Mouse (Mus musculus) midbrain, embryonic 11.5 days (tissue): Measurements from ENCODE around the gene Rapgef6. TPM values are rescaled to one million over a fixed set of nuclear protein-coding genes. Genes with fewer than 3 reads are reported as not detected.

Experiments
- ATAC-seq: fragments of 200-750 bp; cut with Nextera tagmentation; 2 replicates; pipeline ENCODE4 v1.8.0; 2017; ENCODE audit warnings: moderate TSS enrichment, moderate library complexity; ENCODE audit not compliant: low FRiP score
- DNase-seq: peaks from one replicate; pipeline ENCODE4 v3.0.0; 2015; ENCODE audit warnings: low spot score; ENCODE audit errors: missing footprints
- H3K27ac ChIP-seq: fragments of 300-500 bp; sonication (generic); 2 replicates; pipeline ENCODE4 v1.5.1; 2014; ENCODE audit warnings: low read depth, low read length
- H3K27me3 ChIP-seq: fragments of 300-500 bp; sonication (generic); 2 replicates; pipeline ENCODE4 v1.6.1; 2014; ENCODE audit warnings: mild to moderate bottlenecking, low read length, moderate library complexity, mixed read lengths; ENCODE audit not compliant: control insufficient read depth, insufficient read depth
- H3K36me3 ChIP-seq: fragments of 300-500 bp; sonication (generic); 2 replicates; pipeline ENCODE4 v1.6.1; 2014; ENCODE audit warnings: mild to moderate bottlenecking, low read length, moderate library complexity, mixed read lengths; ENCODE audit not compliant: control insufficient read depth, insufficient read depth
- H3K4me1 ChIP-seq: fragments of 300-500 bp; sonication (generic); 2 replicates; pipeline ENCODE4 v1.6.1; 2014; ENCODE audit warnings: low read length; ENCODE audit not compliant: control insufficient read depth, insufficient read depth
- H3K4me2 ChIP-seq: fragments of 300-500 bp; sonication (generic); 2 replicates; pipeline ENCODE4 v1.6.1; 2014; ENCODE audit warnings: mild to moderate bottlenecking, moderate library complexity
- H3K4me3 ChIP-seq: fragments of 300-500 bp; sonication (generic); 2 replicates; pipeline ENCODE4 v1.5.1; 2014; ENCODE audit warnings: low read depth, low read length
- H3K9ac ChIP-seq: fragments of 300-500 bp; sonication (generic); 2 replicates; pipeline ENCODE4 v1.6.1; 2014; ENCODE audit warnings: low read length
- H3K9me3 ChIP-seq: fragments of 300-500 bp; sonication (generic); 2 replicates; pipeline ENCODE4 v1.6.1; 2016; ENCODE audit warnings: low read length; ENCODE audit not compliant: control insufficient read depth
- WGBS: fragments of 180-500 bp; shearing (Covaris S2); extraction: QIAGEN DNeasy Blood & Tissue Kit; methylation state at CpG from one replicate; pipeline ENCODE4 v1.1.7; 2014; 5-methylcytosine and 5-hydroxymethylcytosine counted together
- polyA plus RNA-seq: library from polyadenylated mRNA; unstranded; fragments of >200 nt; fragmentation: Nextera tagmentation; extraction: Ambion mirVana; gene quantifications from 2 replicates; pipeline ENCODE4 v1.2.1, GENCODE M21; 2014

Rapgef6 gene
- polyA plus RNA-seq, 1 experiment from 2014 or later = 24.9 TPM

- H3K9ac ChIP-seq = no peak overlapping the region
- ATAC-seq (no peak), DNase-seq (no peak)
- H3K9me3 ChIP-seq = no peaks in the 10 kb centered on the region
- 88% methylated on average over 1 of the region's 1 CpGs for WGBS
- H3K36me3 ChIP-seq = no peaks in the 10 kb centered on the region
- H3K27me3 ChIP-seq = no peaks in the 10 kb centered on the region
- no peak overlapping the region for H3K4me2 ChIP-seq
- H3K27ac ChIP-seq = no peak overlapping the region
- no peak overlapping the region for H3K4me3 ChIP-seq
- H3K4me1 ChIP-seq = no peaks in the 10 kb centered on the region
Measured at GRCm38 (mm10) chr11:54626905-54627304, 104.3 kb downstream of the Rapgef6 start.

- no peak overlapping the region for H3K4me2 ChIP-seq
- peaks cover 7% of the 10 kb centered on the region; the same call in 1 of the 2 replicates for H3K36me3 ChIP-seq
- no peak for ATAC-seq
- H3K9ac ChIP-seq = no peak overlapping the region
- no peak overlapping the region for H3K27ac ChIP-seq
- H3K27me3 ChIP-seq = no peaks in the 10 kb centered on the region
- H3K9me3 ChIP-seq = no peaks in the 10 kb centered on the region
- H3K4me3 ChIP-seq = no peak overlapping the region
- no peaks in the 10 kb centered on the region for H3K4me1 ChIP-seq
- no peak for DNase-seq
- WGBS = 89% methylated on average over 4 of the region's 4 CpGs
Measured at GRCm38 (mm10) chr11:54646420-54646819, 123.8 kb downstream of the Rapgef6 start.

- H3K27ac ChIP-seq = no peak overlapping the region
- no peaks in the 10 kb centered on the region for H3K4me1 ChIP-seq
- no peaks in the 10 kb centered on the region for H3K9me3 ChIP-seq
- no peak overlapping the region for H3K9ac ChIP-seq
- no peaks in the 10 kb centered on the region for H3K27me3 ChIP-seq
- no peak for ATAC-seq
- no peak for DNase-seq
- H3K4me3 ChIP-seq = no peak overlapping the region
- H3K4me2 ChIP-seq = no peak overlapping the region
- H3K36me3 ChIP-seq = no peaks in the 10 kb centered on the region
Measured at GRCm38 (mm10) chr11:54648573-54648972, 125.9 kb downstream of the Rapgef6 start.

GRCm38 (mm10) chr11:54655420-54655819 is 132.8 kb downstream of the Rapgef6 start:
- H3K27me3 ChIP-seq = no peaks in the 10 kb centered on the region
- H3K4me1 ChIP-seq = no peaks in the 10 kb centered on the region
- no peak for DNase-seq
- no peak for ATAC-seq
- H3K9me3 ChIP-seq = no peaks in the 10 kb centered on the region
- H3K4me2 ChIP-seq = no peak overlapping the region
- no peak overlapping the region for H3K9ac ChIP-seq
- H3K27ac ChIP-seq = no peak overlapping the region
- 91% methylated on average over 2 of the region's 2 CpGs for WGBS
- H3K36me3 ChIP-seq = no peaks in the 10 kb centered on the region; the same call in 1 of the 2 replicates
- no peak overlapping the region for H3K4me3 ChIP-seq

- no peaks in the 10 kb centered on the region for H3K9me3 ChIP-seq
Measured at GRCm38 (mm10) chr11:54673575-54674298, 151.1 kb downstream of the Rapgef6 start.

GRCm38 (mm10) chr11:54675792-54676489 is 153.3 kb downstream of the Rapgef6 start:
- no peak overlapping the region for H3K27ac ChIP-seq
- H3K9ac ChIP-seq = no peak overlapping the region
- 96% methylated on average over 2 of the region's 2 CpGs for WGBS
- H3K4me2 ChIP-seq = no peak overlapping the region
- H3K36me3 ChIP-seq = peaks cover 2% of the 10 kb centered on the region
- no peaks in the 10 kb centered on the region for H3K27me3 ChIP-seq
- no peak overlapping the region for H3K4me3 ChIP-seq
- no peaks in the 10 kb centered on the region for H3K4me1 ChIP-seq
- no peaks in the 10 kb centered on the region for H3K9me3 ChIP-seq
- ATAC-seq (no peak), DNase-seq (no peak)

More at GRCm38 (mm10) chr11:54673575-54674298, 151.1 kb downstream of the Rapgef6 start:
- H3K36me3 ChIP-seq = no peaks in the 10 kb centered on the region; the same call in 1 of the 2 replicates
- no peak for ATAC-seq
- no peaks in the 10 kb centered on the region for H3K4me1 ChIP-seq
- no peak overlapping the region for H3K4me3 ChIP-seq
- no peak overlapping the region for H3K9ac ChIP-seq
- no peak for DNase-seq
- no peaks in the 10 kb centered on the region for H3K27me3 ChIP-seq
- no peak overlapping the region for H3K4me2 ChIP-seq
- WGBS = 89% methylated on average over 7 of the region's 8 CpGs
- H3K27ac ChIP-seq = no peak overlapping the region

GRCm38 (mm10) chr11:54679141-54679540 is 156.5 kb downstream of the Rapgef6 start:
- DNase-seq (no peak), ATAC-seq (no peak)
- Histone ChIP-seq H3K27me3 (no peaks in the 10 kb centered on the region), H3K27ac (no peak overlapping the region), H3K36me3 (peaks cover 3% of the 10 kb centered on the region; the same call in 1 of the 2 replicates), H3K4me3 (no peak overlapping the region), H3K9ac (no peak overlapping the region), H3K4me2 (no peak overlapping the region), H3K4me1 (no peaks in the 10 kb centered on the region), H3K9me3 (no peaks in the 10 kb centered on the region)
- 91% methylated on average over 2 of the region's 2 CpGs for WGBS

- no peaks in the 10 kb centered on the region for H3K4me1 ChIP-seq
- H3K4me2 ChIP-seq = no peak overlapping the region
- no peak overlapping the region for H3K4me3 ChIP-seq
- no peaks in the 10 kb centered on the region for H3K9me3 ChIP-seq
- no peaks in the 10 kb centered on the region for H3K27me3 ChIP-seq
- WGBS = 88% methylated on average over 2 of the region's 2 CpGs
- H3K27ac ChIP-seq = no peak overlapping the region
- no peak for DNase-seq
- H3K9ac ChIP-seq = no peak overlapping the region
- ATAC-seq = no peak
- H3K36me3 ChIP-seq = peaks cover 3% of the 10 kb centered on the region; the same call in 1 of the 2 replicates
Measured at GRCm38 (mm10) chr11:54684831-54685230, 162.2 kb downstream of the Rapgef6 start.

- WGBS = 95% methylated on average over 4 of the region's 4 CpGs
- Histone ChIP-seq H3K27me3 (no peaks in the 10 kb centered on the region), H3K4me3 (no peak overlapping the region), H3K9ac (no peak overlapping the region), H3K27ac (no peak overlapping the region), H3K4me1 (no peaks in the 10 kb centered on the region), H3K36me3 (no peaks in the 10 kb centered on the region; the same call in 1 of the 2 replicates), H3K9me3 (no peaks in the 10 kb centered on the region), H3K4me2 (no peak overlapping the region)
- DNase-seq = no peak
- ATAC-seq = no peak
Measured at GRCm38 (mm10) chr11:54690171-54690570, 167.5 kb downstream of the Rapgef6 start.
